ENCODE assay signal across 17 mouse cellular contexts in the genomic region with DNA sequence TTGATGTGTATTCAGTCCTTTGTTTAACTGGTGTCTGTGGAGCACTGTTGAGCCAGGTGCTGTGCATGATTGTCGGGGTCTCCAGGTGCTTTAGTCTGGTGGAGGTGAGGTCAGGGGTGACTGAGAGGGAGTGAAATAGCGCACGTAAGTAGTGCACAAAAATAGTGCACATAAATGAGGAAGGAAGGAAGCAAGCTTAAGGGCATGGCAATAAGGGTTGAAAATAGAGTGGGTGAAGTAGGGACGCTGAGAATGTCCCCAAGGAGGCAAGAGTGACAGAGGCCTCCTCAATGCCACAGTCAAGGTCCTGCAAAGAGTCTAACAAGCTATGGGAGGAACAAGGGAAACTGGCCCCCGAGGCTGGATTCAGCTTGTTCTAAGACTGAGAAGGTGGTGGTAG.
"Had no signal": no experiment of that assay in that cellular context is flagged by ENCODE, and none has a peak within 500 bp of the region (broad histone marks: within the 10 kb centered on the region; RNA-seq: fewer than 3 reads in every experiment).

No protein-coding gene starts in this region.

- H3K9me3 ChIP-seq: limb, embryonic 13.5 days; stomach, embryonic 15.5 days had no signal

- H3K9ac ChIP-seq: limb, embryonic 13.5 days; liver, embryonic 14.5 days; neural tube, embryonic 15.5 days; stomach, embryonic 15.5 days had no signal

- DNase-seq: kidney, adult 11 months; kidney, adult 9 months; kidney, postnatal 36 days; left cerebral cortex, postnatal 4 days; lung, adult 18-20 months; right cerebral cortex, postnatal 4 days; spleen, adult 18-20 months; thymus, adult 2 months; thymus, postnatal 25 days had no signal

- H3K36me3 ChIP-seq: limb, embryonic 13.5 days; neural tube, embryonic 15.5 days; stomach, embryonic 15.5 days had no signal

- H3K4me1 ChIP-seq: stomach, embryonic 15.5 days had no signal

- ATAC-seq: midbrain, embryonic 16.5 days had no signal

- H3K4me3 ChIP-seq: limb, embryonic 13.5 days; megakaryocyte, embryonic 14.5 days; neural tube, embryonic 15.5 days; stomach, embryonic 15.5 days had no signal

- H3K4me2 ChIP-seq: limb, embryonic 13.5 days; midbrain, embryonic 11.5 days; neural tube, embryonic 15.5 days; stomach, embryonic 15.5 days had no signal

- H3K27me3 ChIP-seq: limb, embryonic 13.5 days; neural tube, embryonic 15.5 days; stomach, embryonic 15.5 days had no signal

- H3K27ac ChIP-seq: kidney, postnatal 0 days; limb, embryonic 13.5 days; liver, embryonic 14.5 days; neural tube, embryonic 15.5 days; stomach, embryonic 15.5 days had no signal
